Mouse (Mus musculus): Measurements from ENCODE around the gene Gata5. TPM values are rescaled to one million over a fixed set of nuclear protein-coding genes. Genes with fewer than 3 reads are reported as not detected.

Gene Gata5
- total and polyA plus RNA-seq, 3 experiments: 0.11 TPM; not detected in 2

DNA sequence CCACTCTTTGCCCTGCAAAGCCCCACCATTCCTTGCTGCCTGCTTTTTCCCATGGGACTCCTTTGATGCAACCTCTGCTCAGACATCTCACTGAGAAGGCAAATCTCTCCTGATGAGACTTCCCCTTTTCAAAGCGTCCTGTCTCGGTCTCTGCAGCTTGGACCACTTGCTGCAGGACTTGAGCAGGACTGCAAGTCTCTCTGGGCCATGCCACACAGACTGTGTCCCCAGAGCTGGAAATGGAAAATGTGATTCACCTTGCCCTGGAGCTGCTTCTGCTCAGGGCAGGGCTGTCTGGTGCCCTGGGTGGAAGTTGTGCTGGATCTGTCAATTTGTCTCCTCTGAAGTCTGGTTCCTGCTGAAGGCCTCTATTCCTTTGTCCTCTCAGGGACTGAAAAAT is 7.7 kb upstream of the Gata5 start:
- Histone ChIP-seq H3K9me3 (replicated peaks) (no peaks in the 10 kb centered on the region), H3K27me3 (ENCODE audit: insufficient read depth, low read length) (peaks cover 16% of the 10 kb centered on the region), H3K4me3 (ENCODE audit: low read depth, low read length) (no peak overlapping the region), H3K36me3 (replicated peaks) (no peaks in the 10 kb centered on the region), H3K4me1 (ENCODE audit: insufficient read depth, low read depth, low read length) (no peaks in the 10 kb centered on the region)
- TF ChIP-seq POLR2AphosphoS5 (IDR thresholded peaks at IDR 0.05; ENCODE audit: insufficient replicate concordance, low read depth, low read length): no peak
- TF ChIP-seq TAL1 (conservative IDR thresholded peaks at IDR 0.05; ENCODE audit: low read depth, low read length): no peak
- no peak for TF ChIP-seq CTCF (IDR thresholded peaks at IDR 0.05; ENCODE audit: low read depth, low read length)
- no peak for TF ChIP-seq GATA1 (IDR thresholded peaks at IDR 0.05; ENCODE audit: borderline replicate concordance, low read length)
- no peak for TF ChIP-seq GATA2 (IDR thresholded peaks at IDR 0.05; ENCODE audit: borderline replicate concordance, low read depth, low read length)
- no peak for ATAC-seq (ENCODE audit: extremely low read depth, insufficient number of reproducible peaks, low FRiP score, poor library complexity, severe bottlenecking)
- no peak for DNase-seq (ENCODE audit: low spot score)

DNA sequence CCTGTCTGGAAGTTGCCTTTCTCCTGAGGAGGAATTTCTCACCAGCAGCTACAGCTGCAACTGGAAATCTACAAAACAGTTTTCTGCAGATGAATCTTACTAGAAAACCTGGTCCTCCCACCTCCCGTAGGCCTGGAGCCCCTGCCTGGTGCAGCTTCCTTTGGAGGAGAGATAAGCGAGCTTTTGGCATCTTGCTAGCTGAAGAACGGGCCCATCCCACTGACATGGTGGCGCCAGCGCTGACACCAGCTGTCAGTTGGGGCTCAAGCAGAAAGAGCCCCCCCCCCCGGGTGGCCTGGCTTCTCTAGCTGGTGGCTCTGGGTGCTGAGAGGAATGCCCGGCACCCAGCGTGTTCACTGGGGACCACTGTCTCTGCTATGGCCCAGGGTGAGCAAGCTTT is 6.7 kb upstream of the Gata5 start:
- no peaks in the 10 kb centered on the region for H3K4me1 ChIP-seq (ENCODE audit: insufficient read depth, low read depth, low read length)
- TF ChIP-seq GATA1 (IDR thresholded peaks at IDR 0.05; ENCODE audit: borderline replicate concordance, low read length) (no peak), TAL1 (conservative IDR thresholded peaks at IDR 0.05; ENCODE audit: low read depth, low read length) (no peak), POLR2AphosphoS5 (IDR thresholded peaks at IDR 0.05; ENCODE audit: insufficient replicate concordance, low read depth, low read length) (no peak), GATA2 (IDR thresholded peaks at IDR 0.05; ENCODE audit: borderline replicate concordance, low read depth, low read length) (no peak), CTCF (IDR thresholded peaks at IDR 0.05; ENCODE audit: low read depth, low read length) (no peak)
- no peak for DNase-seq (ENCODE audit: low spot score)
- no peak for ATAC-seq (ENCODE audit: extremely low read depth, insufficient number of reproducible peaks, low FRiP score, poor library complexity, severe bottlenecking)
- no peaks in the 10 kb centered on the region for H3K9me3 ChIP-seq (replicated peaks)
- no peak overlapping the region for H3K4me3 ChIP-seq (ENCODE audit: low read depth, low read length)
- no peaks in the 10 kb centered on the region for H3K36me3 ChIP-seq (replicated peaks)
- peaks cover 16% of the 10 kb centered on the region for H3K27me3 ChIP-seq (ENCODE audit: insufficient read depth, low read length)

DNA sequence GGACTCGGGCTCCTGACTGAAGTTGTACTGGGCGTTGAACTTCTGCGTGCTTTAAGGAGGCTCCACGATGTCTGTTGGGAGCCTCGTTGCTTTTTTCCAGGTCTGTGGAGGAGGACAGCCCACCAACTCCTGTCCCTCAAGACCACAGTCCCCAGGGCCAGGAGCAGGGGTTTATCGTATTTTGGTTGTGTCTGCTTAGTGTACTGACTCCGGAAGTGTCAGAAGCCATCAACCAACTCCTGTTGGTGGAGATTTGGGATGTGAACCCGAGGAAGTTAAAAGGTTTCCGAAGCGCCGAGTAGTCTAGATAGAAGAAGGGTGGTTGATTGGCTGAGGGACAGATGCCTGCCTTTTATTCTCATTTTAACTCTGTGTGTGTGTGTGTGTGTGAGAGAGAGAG is 5.4 kb upstream of the Gata5 start:
- H3K27me3 ChIP-seq (ENCODE audit: insufficient read depth, low read length): peaks cover 18% of the 10 kb centered on the region
- no peak for DNase-seq (ENCODE audit: low spot score)
- no peak for TF ChIP-seq TAL1 (conservative IDR thresholded peaks at IDR 0.05; ENCODE audit: low read depth, low read length)
- TF ChIP-seq GATA2 (IDR thresholded peaks at IDR 0.05; ENCODE audit: borderline replicate concordance, low read depth, low read length): no peak
- TF ChIP-seq GATA1 (IDR thresholded peaks at IDR 0.05; ENCODE audit: borderline replicate concordance, low read length): no peak
- TF ChIP-seq CTCF (IDR thresholded peaks at IDR 0.05; ENCODE audit: low read depth, low read length): no peak
- TF ChIP-seq POLR2AphosphoS5 (IDR thresholded peaks at IDR 0.05; ENCODE audit: insufficient replicate concordance, low read depth, low read length): no peak
- H3K4me1 ChIP-seq (ENCODE audit: insufficient read depth, low read depth, low read length): no peaks in the 10 kb centered on the region
- no peak for ATAC-seq (ENCODE audit: extremely low read depth, insufficient number of reproducible peaks, low FRiP score, poor library complexity, severe bottlenecking)
- no peaks in the 10 kb centered on the region for H3K9me3 ChIP-seq (replicated peaks)
- H3K4me3 ChIP-seq (ENCODE audit: low read depth, low read length): no peak overlapping the region
- H3K36me3 ChIP-seq (replicated peaks): no peaks in the 10 kb centered on the region

DNA sequence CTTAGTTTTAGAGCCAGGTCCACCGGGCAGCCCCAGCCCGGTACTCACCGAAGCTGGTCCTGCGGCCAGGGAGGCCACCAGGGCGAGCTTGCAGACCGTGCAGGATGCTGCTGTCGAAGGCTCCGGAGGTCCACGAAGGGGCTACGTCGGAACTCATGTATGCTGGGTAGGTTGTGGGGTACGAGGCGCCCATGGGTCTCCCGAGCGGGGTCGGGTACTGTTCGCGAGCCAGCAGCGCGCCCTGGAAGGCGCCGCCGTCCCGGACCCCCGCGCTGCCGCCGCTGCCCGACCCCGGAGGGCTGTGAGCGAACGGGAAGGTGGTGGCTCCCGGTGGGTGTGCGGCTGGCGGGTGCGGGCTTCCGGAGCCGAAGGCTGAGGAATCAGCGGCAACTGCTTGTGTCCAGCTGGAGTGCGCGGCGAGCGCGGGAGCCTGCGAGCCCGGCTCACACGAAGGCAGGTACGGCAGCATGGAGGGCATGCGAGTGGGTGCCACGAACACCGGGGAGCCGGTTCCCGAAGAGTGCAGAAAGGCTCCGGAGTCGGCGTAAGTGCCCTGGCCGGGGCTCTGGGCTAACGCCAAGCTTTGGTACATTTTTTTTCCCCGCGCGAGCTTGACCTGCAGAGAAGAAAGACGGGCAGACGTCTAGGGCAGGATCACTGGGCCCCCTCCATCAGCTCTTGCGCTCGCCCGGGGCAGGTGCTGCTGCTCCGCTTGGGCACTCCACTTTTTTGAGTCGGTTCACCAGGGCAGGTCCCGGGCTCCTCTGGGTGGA is 535 bp downstream of the Gata5 start:
- no peak overlapping the region for H3K4me3 ChIP-seq (ENCODE audit: low read depth, low read length)
- no peak for TF ChIP-seq POLR2AphosphoS5 (IDR thresholded peaks at IDR 0.05; ENCODE audit: insufficient replicate concordance, low read depth, low read length)
- TF ChIP-seq GATA1 (IDR thresholded peaks at IDR 0.05; ENCODE audit: borderline replicate concordance, low read length): no peak
- no peak for TF ChIP-seq GATA2 (IDR thresholded peaks at IDR 0.05; ENCODE audit: borderline replicate concordance, low read depth, low read length)
- no peaks in the 10 kb centered on the region for H3K9me3 ChIP-seq (replicated peaks)
- ATAC-seq (ENCODE audit: extremely low read depth, insufficient number of reproducible peaks, low FRiP score, poor library complexity, severe bottlenecking) (no peak), DNase-seq (ENCODE audit: low spot score) (no peak)
- H3K4me1 ChIP-seq (ENCODE audit: insufficient read depth, low read depth, low read length): no peaks in the 10 kb centered on the region
- peaks cover 14% of the 10 kb centered on the region; the same call in 1 of the 2 replicates for H3K27me3 ChIP-seq (ENCODE audit: insufficient read depth, low read length)
- no peaks in the 10 kb centered on the region for H3K36me3 ChIP-seq (replicated peaks)

- Histone ChIP-seq H3K4me3 (ENCODE audit: low read depth, low read length) (no peak overlapping the region), H3K4me1 (ENCODE audit: insufficient read depth, low read depth, low read length) (no peaks in the 10 kb centered on the region), H3K27me3 (ENCODE audit: insufficient read depth, low read length) (peaks cover 10% of the 10 kb centered on the region), H3K9me3 (replicated peaks) (no peaks in the 10 kb centered on the region), H3K36me3 (replicated peaks) (no peaks in the 10 kb centered on the region)
- ATAC-seq (ENCODE audit: extremely low read depth, insufficient number of reproducible peaks, low FRiP score, poor library complexity, severe bottlenecking): no peak
- no peak for DNase-seq (ENCODE audit: low spot score)
- no peak for TF ChIP-seq GATA2 (IDR thresholded peaks at IDR 0.05; ENCODE audit: borderline replicate concordance, low read depth, low read length)
- TF ChIP-seq POLR2AphosphoS5 (IDR thresholded peaks at IDR 0.05; ENCODE audit: insufficient replicate concordance, low read depth, low read length): no peak
- TF ChIP-seq GATA1 (IDR thresholded peaks at IDR 0.05; ENCODE audit: borderline replicate concordance, low read length): no peak
- TF ChIP-seq CTCF (IDR thresholded peaks at IDR 0.05; ENCODE audit: low read depth, low read length): no peak
- TF ChIP-seq TAL1 (conservative IDR thresholded peaks at IDR 0.05; ENCODE audit: low read depth, low read length): no peak
Observed at GRCm38 (mm10) chr2:180329466-180329865, 5.0 kb downstream of the Gata5 start.

GRCm38 (mm10) chr2:180322674-180323355 is 11.7 kb downstream of the Gata5 start:
- DNase-seq (ENCODE audit: low spot score) (no peak), ATAC-seq (ENCODE audit: extremely low read depth, insufficient number of reproducible peaks, low FRiP score, poor library complexity, severe bottlenecking) (no peak)
- no peaks in the 10 kb centered on the region for H3K4me1 ChIP-seq (ENCODE audit: insufficient read depth, low read depth, low read length)
- H3K36me3 ChIP-seq (replicated peaks): no peaks in the 10 kb centered on the region
- TF ChIP-seq GATA1 (IDR thresholded peaks at IDR 0.05; ENCODE audit: borderline replicate concordance, low read length) (no peak), POLR2AphosphoS5 (IDR thresholded peaks at IDR 0.05; ENCODE audit: insufficient replicate concordance, low read depth, low read length) (no peak), TAL1 (conservative IDR thresholded peaks at IDR 0.05; ENCODE audit: low read depth, low read length) (no peak), GATA2 (IDR thresholded peaks at IDR 0.05; ENCODE audit: borderline replicate concordance, low read depth, low read length) (no peak), CTCF (IDR thresholded peaks at IDR 0.05; ENCODE audit: low read depth, low read length) (no peak)
- no peak overlapping the region for H3K4me3 ChIP-seq (ENCODE audit: low read depth, low read length)
- H3K9me3 ChIP-seq (replicated peaks): no peaks in the 10 kb centered on the region
- peaks cover 13% of the 10 kb centered on the region for H3K27me3 ChIP-seq (ENCODE audit: insufficient read depth, low read length)
